Mouse (Mus musculus): Measurements from ENCODE around the gene Fbn1. TPM values are rescaled to one million over a fixed set of nuclear protein-coding genes. Genes with fewer than 3 reads are reported as not detected.

The Fbn1 gene
- 10 to 100 TPM; 58.1 to 62.0 TPM for total RNA-seq (2021)
- long read RNA-seq, experiment 1, full-length matches to known transcripts = 1 of 22 reads
- long read RNA-seq, experiment 1, partial matches to known transcripts = 9 of 22 reads
- long read RNA-seq, experiment 1, other reads (novel, unspliced or antisense) = 12 of 22 reads
- long read RNA-seq, experiment 2, partial matches to known transcripts = 4 of 15 reads
- long read RNA-seq, experiment 2, other reads (novel, unspliced or antisense) = 11 of 15 reads

DNA sequence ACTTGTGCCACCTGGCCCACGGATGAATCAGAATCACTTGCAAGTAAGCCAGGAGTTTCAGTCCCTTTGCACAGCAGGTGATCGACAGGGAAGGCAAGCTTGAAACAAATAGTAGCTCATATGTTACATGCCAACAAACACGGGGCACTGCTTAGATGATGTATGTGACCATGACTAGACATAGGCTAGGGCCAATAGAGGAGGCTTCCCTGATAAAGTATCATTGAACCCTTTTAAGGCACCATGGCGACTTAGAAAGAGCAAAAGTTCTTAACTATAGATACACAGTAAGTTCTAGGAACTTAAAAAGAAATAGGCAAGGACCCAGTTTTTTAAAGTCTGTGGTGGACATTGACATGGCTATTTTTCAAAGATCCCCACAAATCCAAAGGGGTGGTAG lies at the start of gene Fbn1:
TSS of gene Fbn1 (minus strand) at position 101 of the 400 bp plus-strand sequence.
- DNase-seq = no peak
- intact Hi-C loops (cut with DNase I) = no loop called here

GRCm38 (mm10) chr2:125555830-125556229 lies 48.0 kb upstream of the Fbn1 start:
- intact Hi-C loops (cut with DNase I) = no loop called here
- no peak for DNase-seq

DNA sequence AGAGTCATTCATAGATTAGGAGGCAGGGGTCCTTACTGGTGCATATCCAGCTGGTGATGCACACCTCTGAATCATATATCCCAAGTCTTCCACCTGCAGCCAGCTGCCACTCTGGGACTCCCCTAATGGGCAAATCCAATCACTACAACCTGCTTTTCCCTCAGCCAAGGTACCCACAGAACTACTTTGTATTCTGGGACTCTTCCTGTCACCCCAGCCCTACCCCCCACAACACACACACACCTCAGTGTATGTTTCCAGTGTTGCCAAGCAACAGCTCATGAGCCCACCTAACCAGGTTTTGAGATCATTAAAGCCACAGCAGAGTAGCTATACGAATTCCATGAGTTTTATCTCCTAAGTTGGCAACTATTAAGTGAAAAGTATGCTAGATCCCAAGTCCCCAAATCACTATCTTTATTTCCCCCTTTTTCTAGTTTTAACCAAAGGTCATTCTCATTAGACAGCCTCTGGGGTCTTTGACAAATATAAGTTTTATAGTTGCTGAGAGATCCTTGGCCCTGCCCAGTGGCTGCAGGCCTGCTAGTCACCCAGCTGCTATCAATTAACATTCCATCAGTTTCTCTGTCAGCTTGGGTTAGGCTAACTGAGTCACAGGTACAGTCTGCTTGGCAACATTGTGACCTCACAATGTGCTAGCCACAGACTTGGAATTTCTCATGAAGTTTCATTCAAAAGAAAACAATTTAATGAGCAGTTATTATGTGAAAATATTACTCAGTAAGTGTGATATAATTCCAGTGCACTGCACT lies 41.2 kb upstream of the Fbn1 start:
- no peak for DNase-seq
- intact Hi-C loops (cut with DNase I) = no loop called here

DNA sequence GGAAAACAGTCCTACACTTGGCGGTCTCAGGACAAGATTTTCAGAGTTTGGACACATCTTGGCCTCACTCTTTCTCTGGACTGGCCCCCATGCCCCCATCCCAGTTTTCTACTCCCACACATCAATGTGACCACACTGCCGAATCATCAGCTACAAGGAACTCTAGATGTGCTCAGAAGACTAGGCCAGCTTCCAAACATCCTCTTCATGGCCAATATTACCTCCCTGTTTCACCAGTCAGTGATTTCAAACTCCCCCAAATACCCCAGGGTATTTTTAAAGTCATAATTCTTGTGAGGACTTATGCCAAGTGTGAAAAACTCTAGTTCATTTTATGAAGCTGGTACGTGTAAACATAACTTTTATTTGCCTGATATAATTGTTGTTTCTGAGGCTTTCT lies 37.2 kb upstream of the Fbn1 start:
- no peak for DNase-seq
- intact Hi-C loops (cut with DNase I) = no loop called here

DNA sequence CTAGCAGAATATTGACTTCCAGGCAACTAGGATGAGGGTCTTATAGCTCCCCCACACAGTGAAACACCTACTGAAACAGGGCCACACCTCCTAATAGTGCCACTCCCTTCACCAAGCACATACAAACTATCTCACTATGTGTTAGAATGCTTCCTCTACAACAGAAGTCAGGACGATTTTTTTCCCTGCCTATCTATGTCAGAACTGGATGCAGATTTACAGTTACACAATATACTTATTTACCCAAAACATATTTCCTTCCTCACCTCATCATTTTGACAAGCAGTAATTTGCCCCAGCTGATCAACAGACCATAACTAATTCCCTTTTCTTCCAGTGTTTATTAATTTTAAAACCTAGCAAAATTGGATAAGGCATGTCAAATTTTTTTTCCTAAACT lies 35.9 kb upstream of the Fbn1 start:
- intact Hi-C loops (cut with DNase I) = no loop called here
- no peak for DNase-seq

DNA sequence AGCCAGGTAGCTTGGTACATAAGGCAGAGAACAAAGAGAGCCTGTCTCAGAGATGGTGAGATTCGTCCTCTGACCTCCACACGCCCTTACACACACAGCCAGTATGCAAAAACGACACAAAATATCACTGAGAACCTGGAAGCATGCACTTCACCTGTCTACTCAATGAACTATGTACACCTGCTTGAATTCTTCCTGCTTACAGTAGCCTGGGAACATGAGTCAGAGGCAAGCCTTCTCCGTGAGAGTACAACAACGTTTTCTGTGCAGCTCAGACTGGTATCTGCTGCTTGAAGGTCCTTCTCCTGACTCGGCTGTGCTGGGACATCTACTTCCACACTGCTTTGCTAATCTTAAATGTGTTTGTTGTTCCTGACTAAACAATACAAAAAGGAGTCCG lies 33.7 kb upstream of the Fbn1 start:
- no peak for DNase-seq

DNA sequence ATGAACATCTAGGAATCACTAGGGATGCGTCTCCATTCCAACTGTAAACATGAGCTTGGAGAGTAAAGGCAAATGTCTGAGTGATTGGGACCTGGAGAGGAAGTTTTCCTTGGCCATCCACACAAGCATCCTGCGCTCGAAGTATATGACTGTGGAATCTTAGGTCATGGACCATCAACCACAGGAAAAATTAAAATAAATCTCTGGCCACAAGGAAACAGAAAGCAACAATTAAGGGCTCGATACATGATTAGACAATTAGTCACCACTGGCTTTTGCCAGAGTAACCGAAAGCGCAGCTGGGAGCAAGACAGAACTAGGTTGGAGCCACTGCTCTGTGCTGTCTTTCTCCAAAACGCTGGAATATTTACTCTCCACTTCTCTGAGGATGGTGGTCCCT lies 32.8 kb upstream of the Fbn1 start:
- intact Hi-C loops (cut with DNase I) = no loop called here
- DNase-seq = no peak

More for the DNA sequence above, 33.7 kb upstream of the Fbn1 start:
- intact Hi-C loops (cut with DNase I) = no loop called here

GRCm38 (mm10) chr2:125539640-125540039 lies 31.8 kb upstream of the Fbn1 start:
- intact Hi-C loops (cut with DNase I) = no loop called here
- no peak for DNase-seq

- DNase-seq = peak; percentile 29 to 53
- intact Hi-C loops (cut with DNase I) = no loop called here
Observed at GRCm38 (mm10) chr2:125530665-125531064, 22.9 kb upstream of the Fbn1 start.

GRCm38 (mm10) chr2:125526566-125526965 lies 18.8 kb upstream of the Fbn1 start:
- intact Hi-C loops (cut with DNase I) = no loop called here

DNA sequence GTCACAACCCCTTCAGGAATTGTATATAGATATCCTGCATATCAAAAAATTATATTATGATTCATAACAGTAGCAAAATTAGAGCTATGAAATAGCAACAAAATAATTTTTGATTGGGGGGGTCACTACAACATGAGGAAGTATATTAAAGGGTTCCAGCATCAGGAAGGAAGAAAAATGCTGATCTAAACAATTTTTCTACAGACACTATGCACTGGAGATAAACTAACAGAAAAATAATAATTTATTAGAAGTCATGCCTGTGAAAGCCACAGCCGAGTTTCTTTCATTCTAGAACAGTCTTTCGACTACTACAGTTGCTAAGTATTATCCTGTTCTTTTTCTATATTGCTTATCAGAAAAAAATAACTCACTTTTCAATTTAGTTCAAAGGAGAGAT lies 17.7 kb upstream of the Fbn1 start:
- no peak for DNase-seq
- intact Hi-C loops (cut with DNase I) = no loop called here

More at GRCm38 (mm10) chr2:125526566-125526965, 18.8 kb upstream of the Fbn1 start:
- DNase-seq = no peak

GRCm38 (mm10) chr2:125516594-125516993 lies 8.8 kb upstream of the Fbn1 start:
- intact Hi-C loops (cut with DNase I) = no loop called here
- peak in 1 of 2 experiments; percentile 49 for DNase-seq

- intact Hi-C loops (cut with DNase I) = no loop called here
- DNase-seq = no peak
Observed at GRCm38 (mm10) chr2:125515291-125516057, 7.7 kb upstream of the Fbn1 start.

DNA sequence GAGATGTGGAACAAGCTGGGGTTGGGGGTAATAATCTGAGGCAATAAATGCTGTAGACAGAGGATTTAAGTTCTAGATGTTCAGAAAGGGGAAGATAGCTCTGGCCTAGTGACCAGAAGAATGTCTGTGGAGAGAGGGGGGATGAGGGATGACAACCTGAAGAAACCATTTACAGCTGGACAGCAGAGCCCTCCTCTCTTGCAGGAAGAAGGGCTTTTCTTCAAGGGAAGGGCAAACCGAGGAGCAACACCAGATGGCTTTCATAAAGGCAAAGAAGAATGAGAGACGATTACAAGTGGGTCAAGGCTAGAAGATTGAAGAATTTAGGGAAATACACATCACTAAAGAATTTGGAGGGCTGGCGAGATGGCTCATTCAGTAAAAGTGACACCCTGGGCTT lies 6.6 kb upstream of the Fbn1 start:
- no peak for DNase-seq
- intact Hi-C loops (cut with DNase I) = no loop called here

DNA sequence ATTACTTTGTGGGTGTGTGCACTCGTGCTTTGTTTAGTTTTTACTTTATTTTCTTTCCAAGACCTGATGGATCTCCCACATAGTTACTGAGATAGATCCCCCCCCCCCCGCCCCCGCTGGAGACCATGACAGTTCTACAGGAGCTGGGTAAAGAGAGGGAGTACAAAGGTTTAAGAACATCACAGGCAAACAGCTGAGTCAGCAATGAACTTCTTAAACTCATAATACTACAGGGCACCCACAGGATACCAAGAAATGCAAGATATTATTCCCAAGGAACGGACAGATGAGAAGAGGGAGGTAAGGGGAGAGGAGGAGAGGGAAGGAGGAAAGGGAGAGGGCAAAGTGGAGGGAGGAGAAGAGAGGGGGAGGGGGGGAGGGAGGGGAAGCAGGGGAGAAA lies 4.8 kb upstream of the Fbn1 start:
- no peak for DNase-seq
- intact Hi-C loops (cut with DNase I) = no loop called here

- no peak for DNase-seq
- intact Hi-C loops (cut with DNase I) = no loop called here
Observed at GRCm38 (mm10) chr2:125511898-125512297, 4.1 kb upstream of the Fbn1 start.

DNA sequence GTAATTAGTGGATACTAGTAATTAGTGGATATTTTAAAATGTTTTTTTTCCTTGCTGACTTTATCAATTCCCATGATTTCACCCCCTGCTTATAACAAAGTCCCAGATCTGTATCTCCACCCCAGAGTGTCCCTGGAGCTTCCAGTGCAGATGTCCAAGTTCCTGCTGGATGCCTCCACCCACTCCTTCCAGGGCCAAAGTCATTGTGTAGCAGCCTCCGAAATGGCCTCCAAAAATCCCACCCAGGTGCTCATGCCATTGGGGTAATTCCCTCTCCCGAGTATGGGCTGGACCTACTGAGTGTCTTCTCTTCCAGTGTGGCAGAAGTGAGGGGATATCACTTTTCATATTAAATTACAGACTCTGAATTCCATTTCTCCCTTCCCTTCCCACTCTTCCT lies 3.0 kb upstream of the Fbn1 start:
- intact Hi-C loops (cut with DNase I) = no loop called here

GRCm38 (mm10) chr2:125508381-125508780 lies 588 bp upstream of the Fbn1 start:
- intact Hi-C loops (cut with DNase I) = no loop called here
- no peak for DNase-seq

More for the DNA sequence above, 3.0 kb upstream of the Fbn1 start:
- peak in 1 of 2 experiments; percentile 39 for DNase-seq

GRCm38 (mm10) chr2:125506316-125507054 lies 1.3 kb downstream of the Fbn1 start:
- DNase-seq = peak; percentile 57 to 69
- intact Hi-C loops (cut with DNase I) = no loop called here

- DNase-seq = peak; percentile 44 to 64
- intact Hi-C loops (cut with DNase I) = no loop called here
Observed at GRCm38 (mm10) chr2:125505746-125506315, 2.0 kb downstream of the Fbn1 start.

All from gastrocnemius, postnatal 36 days (tissue).